Mouse (Mus musculus) intestine, postnatal 0 days (tissue): ENCODE results near the gene Gpalpp1. TPM values are rescaled to one million over a fixed set of nuclear protein-coding genes. Genes with fewer than 3 reads are reported as not detected.
A peak's percentile ranks its signal among the peaks of the same experiment; 100 is the strongest.

Experiments used
- ATAC-seq: fragments of 200-750 bp; cut with Nextera tagmentation; 2 replicates; pipeline ENCODE4 v1.8.0; 2017; ENCODE audit warnings: mild to moderate bottlenecking, moderate TSS enrichment, moderate library complexity
- H3K27ac ChIP-seq: fragments of 300-500 bp; sonication (generic); 2 replicates; pipeline ENCODE4 v1.5.1; 2014; ENCODE audit warnings: mild to moderate bottlenecking, low read depth, low read length, moderate library complexity
- H3K27me3 ChIP-seq: fragments of 300-500 bp; sonication (generic); replicated peaks from 2 replicates; pipeline ENCODE4 v1.6.1; 2014; ENCODE audit warnings: low read length, mixed read lengths; ENCODE audit not compliant: control insufficient read depth, insufficient read depth
- H3K36me3 ChIP-seq: fragments of 300-500 bp; sonication (generic); 2 replicates; pipeline ENCODE4 v1.6.1; 2014; ENCODE audit warnings: mild to moderate bottlenecking, moderate library complexity; ENCODE audit not compliant: control insufficient read depth, insufficient read depth
- H3K4me1 ChIP-seq: fragments of 300-500 bp; sonication (generic); replicated peaks from 2 replicates; pipeline ENCODE4 v1.6.1; 2014; ENCODE audit warnings: antibody characterized with exemption, low read length, mixed read lengths; ENCODE audit not compliant: control insufficient read depth, insufficient read depth
- H3K4me2 ChIP-seq: fragments of 300-500 bp; sonication (generic); replicated peaks from 2 replicates; pipeline ENCODE4 v1.6.1; 2014; ENCODE audit warnings: low read depth, mild to moderate bottlenecking, moderate library complexity
- H3K4me3 ChIP-seq: fragments of 300-500 bp; sonication (generic); 2 replicates; pipeline ENCODE4 v1.5.1; 2014; ENCODE audit warnings: low read depth, low read length
- H3K9ac ChIP-seq: fragments of 300-500 bp; sonication (generic); 2 replicates; pipeline ENCODE4 v1.6.1; 2014; ENCODE audit warnings: mild to moderate bottlenecking, low read depth, low read length
- H3K9me3 ChIP-seq: fragments of 300-500 bp; sonication (generic); 2 replicates; pipeline ENCODE4 v1.6.1; 2016; ENCODE audit warnings: mixed run types; ENCODE audit not compliant: control insufficient read depth
- CTCF ChIP-seq: sonication (generic); IDR thresholded peaks from 2 replicates; pipeline ENCODE4 v1.5.1; 2016; ENCODE audit warnings: low read depth, mild to moderate bottlenecking, control low read depth, antibody characterized with exemption, moderate library complexity
- WGBS: fragments of 180-500 bp; shearing (Covaris S2); extraction: QIAGEN DNeasy Blood & Tissue Kit; methylation state at CpG from one replicate; pipeline ENCODE4 v1.1.7; 2014; 5-methylcytosine and 5-hydroxymethylcytosine counted together
- polyA plus RNA-seq: library from polyadenylated mRNA; unstranded; fragments of >200 nt; fragmentation: Nextera tagmentation; extraction: Ambion mirVana; gene quantifications from 2 replicates; pipeline ENCODE4 v1.2.1, GENCODE M21; 2015

The Gpalpp1 gene
- polyA plus RNA-seq, 1 experiment from 2014 or later: 5.8 TPM

DNA sequence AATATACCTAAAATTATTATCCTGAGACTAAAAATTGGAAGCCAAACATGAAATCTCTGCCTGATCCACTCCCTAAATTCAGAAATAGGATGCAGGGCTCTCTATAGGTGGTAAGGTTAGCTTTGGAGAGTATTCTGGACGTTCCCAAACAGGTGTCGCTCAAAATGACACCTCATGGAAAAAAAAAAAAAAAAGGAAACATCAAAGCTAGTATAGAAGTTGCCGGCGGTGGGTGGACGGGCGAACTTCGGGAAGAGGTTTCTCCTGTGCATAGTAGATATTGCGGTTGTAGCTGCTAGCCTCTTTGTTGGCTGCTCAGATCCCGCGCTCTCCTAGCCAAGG, 41.2 kb upstream of the Gpalpp1 start:
- WGBS: 1% methylated on average over 10 of the region's 10 CpGs
- Histone ChIP-seq H3K4me3 (peak overlapping the region; percentile 64), H3K9me3 (no peaks in the 10 kb centered on the region), H3K27ac (peak overlapping the region; percentile 92), H3K36me3 (no peaks in the 10 kb centered on the region), H3K9ac (peak overlapping the region; percentile 62), H3K4me2 (peak overlapping the region; percentile 68), H3K4me1 (no peaks in the 10 kb centered on the region; the same call in 1 of the 2 replicates), H3K27me3 (no peaks in the 10 kb centered on the region)
- no peak for ATAC-seq
- no peak for TF ChIP-seq CTCF

DNA sequence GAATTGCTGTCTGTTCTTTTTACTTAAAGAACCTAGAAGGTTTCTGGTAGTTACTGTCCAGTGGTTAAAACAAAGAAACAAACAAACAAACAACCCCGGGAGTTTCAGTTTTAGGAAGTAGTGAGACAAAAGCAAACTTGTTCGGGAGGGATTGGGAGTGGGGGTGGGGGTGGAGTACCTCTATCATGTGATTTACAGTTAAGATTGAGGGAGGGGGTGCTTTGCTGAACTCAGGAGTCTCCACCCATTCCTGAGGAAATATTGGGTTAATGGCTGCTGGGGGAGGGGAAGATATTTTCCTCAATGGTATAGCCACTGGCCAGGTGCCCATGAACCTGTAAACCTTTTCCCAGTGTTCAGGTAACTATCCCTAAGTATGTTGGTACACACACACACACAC, 40.5 kb upstream of the Gpalpp1 start:
- no peak overlapping the region for H3K4me2 ChIP-seq
- no peaks in the 10 kb centered on the region; the same call in 1 of the 2 replicates for H3K4me1 ChIP-seq
- no peak overlapping the region for H3K27ac ChIP-seq
- no peak for TF ChIP-seq CTCF
- no peaks in the 10 kb centered on the region for H3K27me3 ChIP-seq
- no peaks in the 10 kb centered on the region for H3K36me3 ChIP-seq
- no peak overlapping the region for H3K9ac ChIP-seq
- H3K4me3 ChIP-seq: no peak overlapping the region
- WGBS: 63% methylated on average over 2 of the region's 2 CpGs
- no peaks in the 10 kb centered on the region for H3K9me3 ChIP-seq
- ATAC-seq: no peak

GRCm38 (mm10) chr14:76150499-76150898, 39.9 kb upstream of the Gpalpp1 start:
- 88% methylated on average over 11 of the region's 11 CpGs for WGBS
- H3K36me3 ChIP-seq: no peaks in the 10 kb centered on the region
- H3K9ac ChIP-seq: no peak overlapping the region
- TF ChIP-seq CTCF: no peak
- H3K4me3 ChIP-seq: no peak overlapping the region
- no peaks in the 10 kb centered on the region; the same call in 1 of the 2 replicates for H3K4me1 ChIP-seq
- peak overlapping the region; percentile 55; the same call in 1 of the 2 replicates for H3K4me2 ChIP-seq
- no peaks in the 10 kb centered on the region for H3K9me3 ChIP-seq
- no peaks in the 10 kb centered on the region for H3K27me3 ChIP-seq
- H3K27ac ChIP-seq: 0 out of 2 replicates have a peak overlapping the region, but pooled peaks have one; percentile 3
- no peak for ATAC-seq

DNA sequence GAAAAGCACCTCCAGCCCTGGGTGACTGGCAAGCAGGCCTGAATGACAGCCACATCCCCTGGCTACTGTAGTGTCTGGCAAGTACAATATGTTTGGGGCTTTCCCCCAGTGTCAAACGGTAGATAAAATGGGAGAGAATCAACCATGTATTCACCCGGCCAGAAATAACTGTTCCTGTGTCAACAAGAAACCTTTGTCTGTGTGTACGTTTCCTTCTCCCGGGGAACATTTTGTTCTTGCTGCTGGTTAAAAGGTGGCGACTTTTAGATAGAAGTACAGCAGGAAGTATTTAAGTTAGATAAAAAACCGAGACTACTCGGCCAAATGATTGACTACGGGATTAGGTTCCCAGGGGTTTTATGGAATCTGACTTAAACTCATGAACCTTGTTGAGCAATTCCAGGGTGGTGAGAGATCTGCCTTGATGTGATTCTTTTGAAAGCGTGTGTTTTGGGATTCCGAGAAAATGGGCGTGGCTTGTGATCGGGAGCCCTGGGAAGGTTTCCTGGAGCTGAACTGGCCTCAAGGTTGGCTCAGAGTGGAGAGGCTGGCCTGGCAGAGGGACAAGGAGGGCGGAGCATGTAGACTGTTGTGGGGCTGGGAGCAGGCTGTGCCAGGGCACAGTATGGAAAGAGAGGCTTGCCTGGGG, 39.1 kb upstream of the Gpalpp1 start:
- WGBS: 12% methylated on average over 13 of the region's 13 CpGs

GRCm38 (mm10) chr14:76148294-76148693, 37.7 kb upstream of the Gpalpp1 start:
- H3K4me3 ChIP-seq: no peak overlapping the region
- H3K9me3 ChIP-seq: no peaks in the 10 kb centered on the region
- no peak overlapping the region for H3K9ac ChIP-seq
- no peaks in the 10 kb centered on the region for H3K36me3 ChIP-seq
- H3K27me3 ChIP-seq: no peaks in the 10 kb centered on the region
- 88% methylated on average over 10 of the region's 10 CpGs for WGBS
- no peak for ATAC-seq
- H3K4me1 ChIP-seq: no peaks in the 10 kb centered on the region; the same call in 1 of the 2 replicates
- H3K27ac ChIP-seq: no peak overlapping the region
- no peak overlapping the region for H3K4me2 ChIP-seq
- no peak for TF ChIP-seq CTCF

More for the DNA sequence above, 39.1 kb upstream of the Gpalpp1 start:
- peak; percentile 81 for ATAC-seq
- Histone ChIP-seq H3K36me3 (no peaks in the 10 kb centered on the region), H3K4me2 (peak overlapping the region; percentile 55), H3K4me3 (peak overlapping the region; percentile 24; the same call in 1 of the 2 replicates), H3K4me1 (no peaks in the 10 kb centered on the region; the same call in 1 of the 2 replicates), H3K27me3 (no peaks in the 10 kb centered on the region), H3K9ac (no peak overlapping the region), H3K9me3 (no peaks in the 10 kb centered on the region), H3K27ac (peak overlapping the region; percentile 3; the same call in 1 of the 2 replicates)
- TF ChIP-seq CTCF: no peak

- WGBS: 73% methylated on average over 6 of the region's 6 CpGs
- no peaks in the 10 kb centered on the region; the same call in 1 of the 2 replicates for H3K4me1 ChIP-seq
- H3K4me2 ChIP-seq: no peak overlapping the region
- H3K27me3 ChIP-seq: no peaks in the 10 kb centered on the region
- H3K27ac ChIP-seq: no peak overlapping the region
- H3K36me3 ChIP-seq: no peaks in the 10 kb centered on the region
- no peak overlapping the region for H3K9ac ChIP-seq
- no peaks in the 10 kb centered on the region for H3K9me3 ChIP-seq
- no peak for TF ChIP-seq CTCF
- no peak for ATAC-seq
- H3K4me3 ChIP-seq: no peak overlapping the region
These were observed 36.5 kb upstream of the Gpalpp1 start for GRCm38 (mm10) chr14:76147061-76147460.
